Mouse (Mus musculus): Measurements from ENCODE around the gene Tmprss9.

- no peak for TF ChIP-seq CTCF (IDR thresholded peaks at IDR 0.05; ENCODE audit: low read depth, low read length)
- no peak for TF ChIP-seq POLR2A (IDR thresholded peaks at IDR 0.05; ENCODE audit: extremely low read depth, insufficient read depth, low read length)
These were observed 30.0 kb downstream of the Tmprss9 start for GRCm38 (mm10) chr10:80901409-80902272.

Data from liver, adult 2 months (tissue).